Mouse (Mus musculus) layer of hippocampus, postnatal 36 days (tissue): ENCODE data around the gene Elf4. TPM values are rescaled to one million over a fixed set of nuclear protein-coding genes. Genes with fewer than 3 reads are reported as not detected.

Source experiments
- DNase-seq, 2 experiments: peaks; one replicate each; pipeline ENCODE4 v3.0.0; 2022
- total RNA-seq, 2 experiments: library from RNA; stranded (reverse); gene quantifications; 2 replicates each; pipeline ENCODE4 v1.2.3; 2021

The Elf4 gene
- total RNA-seq, 2 experiments from 2014 or later: 0.56 to 0.70 TPM

DNA sequence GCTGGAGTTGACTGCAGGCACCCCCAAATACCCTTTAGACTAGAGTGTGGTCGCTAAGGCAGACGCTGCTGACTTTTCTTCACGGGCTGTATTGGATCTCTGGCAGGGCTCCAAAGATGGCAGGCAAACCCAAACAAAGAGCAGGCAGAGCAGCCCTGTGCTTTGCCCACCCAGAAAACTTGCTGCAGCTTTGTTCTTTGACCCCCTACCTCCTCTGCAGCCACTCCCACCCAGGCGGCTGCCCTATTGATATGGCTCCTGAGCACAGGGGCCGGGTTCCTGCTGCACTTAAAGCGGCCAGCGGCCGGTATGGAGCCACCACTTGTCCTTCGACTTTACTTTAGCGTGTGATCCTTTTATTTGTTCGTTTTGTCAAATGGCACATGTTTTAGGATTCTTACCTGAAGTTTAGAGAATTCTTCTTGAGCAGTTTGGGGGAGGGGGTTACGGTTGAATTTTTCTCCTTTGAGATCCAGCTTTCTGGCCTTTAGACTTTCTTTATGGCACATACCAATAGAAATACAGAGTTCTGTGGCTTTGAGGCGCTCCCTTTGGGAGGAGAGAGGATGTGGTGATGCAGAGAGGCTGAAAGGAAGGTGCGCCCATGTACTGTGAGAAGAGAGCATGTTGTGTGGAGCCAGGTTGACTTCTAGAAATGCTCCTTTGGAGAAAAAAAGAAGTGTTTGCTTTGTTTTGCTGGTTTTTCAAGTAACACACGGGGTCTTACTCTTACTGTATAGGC lies 96.9 kb downstream of the Elf4 start:
- no peak for DNase-seq

Other genes starting within 250 kb of the Elf4 start
- gene Utp14a, start 206.3 kb downstream of the Elf4 start, total RNA-seq: 10 to 100 TPM; 17.7 to 18.2 TPM
- gene Bcorl1, start 121.8 kb downstream of the Elf4 start, total RNA-seq: 10 to 100 TPM; 16.4 to 18.3 TPM
- gene Aifm1, start 50.4 kb upstream of the Elf4 start, total RNA-seq: 10 to 100 TPM; 28.3 to 29.0 TPM
- 10 to 100 TPM; 20.6 to 22.2 TPM for gene Rab33a, start 56.2 kb upstream of the Elf4 start, total RNA-seq
- gene Zfp280c, start 131.4 kb upstream of the Elf4 start, total RNA-seq: 10 to 100 TPM; 20.9 to 21.6 TPM
- gene Slc25a14, start 160.3 kb upstream of the Elf4 start, total RNA-seq: 10 to 100 TPM; 55.4 to 58.0 TPM
- not detected for gene Gpr119, start 211.3 kb upstream of the Elf4 start, total RNA-seq
- gene Rbmx2, start 231.9 kb upstream of the Elf4 start, total RNA-seq: 1 to 10 TPM; 4.6 to 6.0 TPM